Mouse (Mus musculus) intestine, embryonic 14.5 days (tissue): ENCODE measurements around the gene Arhgef10l. TPM values are rescaled to one million over a fixed set of nuclear protein-coding genes. Genes with fewer than 3 reads are reported as not detected.

Experiments used
- ATAC-seq: fragments of 200-750 bp; cut with Nextera tagmentation; replicated peaks from 2 replicates; pipeline ENCODE4 v1.8.0; 2017; ENCODE audit warnings: low read depth, moderate number of reproducible peaks, moderate TSS enrichment, moderate library complexity; ENCODE audit not compliant: low FRiP score, low TSS enrichment
- DNase-seq: peaks from one replicate; pipeline ENCODE4 v3.0.0-alpha.2; 2018; ENCODE audit warnings: low spot score
- H3K27ac ChIP-seq: fragments of 300-500 bp; sonication (generic); 2 replicates; pipeline ENCODE4 v1.5.1; 2014; ENCODE audit warnings: low read depth, mild to moderate bottlenecking, control low read depth
- H3K27me3 ChIP-seq: fragments of 300-500 bp; sonication (generic); replicated peaks from 2 replicates; pipeline ENCODE4 v1.6.1; 2014; ENCODE audit warnings: low read length, control low read depth; ENCODE audit not compliant: control insufficient read depth, insufficient read depth
- H3K36me3 ChIP-seq: fragments of 300-500 bp; sonication (generic); 2 replicates; pipeline ENCODE4 v1.6.1; 2014; ENCODE audit warnings: low read length, control low read depth; ENCODE audit not compliant: control insufficient read depth, insufficient read depth
- H3K4me1 ChIP-seq: fragments of 300-500 bp; sonication (generic); replicated peaks from 2 replicates; pipeline ENCODE4 v1.6.1; 2014; ENCODE audit warnings: low read length, control low read depth, mixed read lengths; ENCODE audit not compliant: control insufficient read depth, insufficient read depth
- H3K4me2 ChIP-seq: fragments of 300-500 bp; sonication (generic); 2 replicates; pipeline ENCODE4 v1.6.1; 2014; ENCODE audit warnings: low read length
- H3K4me3 ChIP-seq: fragments of 300-500 bp; sonication (generic); 2 replicates; pipeline ENCODE4 v1.5.1; 2014; ENCODE audit warnings: low read depth, low read length, control low read depth, mixed read lengths
- H3K9ac ChIP-seq: fragments of 300-500 bp; sonication (generic); 2 replicates; pipeline ENCODE4 v1.6.1; 2014; ENCODE audit warnings: mild to moderate bottlenecking, low read length
- H3K9me3 ChIP-seq: fragments of 300-500 bp; sonication (generic); 2 replicates; pipeline ENCODE4 v1.6.1; 2016; ENCODE audit warnings: low read length, control low read depth; ENCODE audit not compliant: control insufficient read depth
- WGBS: fragments of 180-500 bp; shearing (Covaris S2); extraction: QIAGEN DNeasy Blood & Tissue Kit; methylation state at CpG from one replicate; pipeline ENCODE4 v1.1.7; 2014; 5-methylcytosine and 5-hydroxymethylcytosine counted together
- polyA plus RNA-seq: library from polyadenylated mRNA; unstranded; fragments of >200 nt; fragmentation: Nextera tagmentation; extraction: Ambion mirVana; gene quantifications from 2 replicates; pipeline ENCODE4 v1.2.1, GENCODE M21; 2014

The Arhgef10l gene
- polyA plus RNA-seq, 1 experiment from 2014 or later, result 15.2 TPM

DNA sequence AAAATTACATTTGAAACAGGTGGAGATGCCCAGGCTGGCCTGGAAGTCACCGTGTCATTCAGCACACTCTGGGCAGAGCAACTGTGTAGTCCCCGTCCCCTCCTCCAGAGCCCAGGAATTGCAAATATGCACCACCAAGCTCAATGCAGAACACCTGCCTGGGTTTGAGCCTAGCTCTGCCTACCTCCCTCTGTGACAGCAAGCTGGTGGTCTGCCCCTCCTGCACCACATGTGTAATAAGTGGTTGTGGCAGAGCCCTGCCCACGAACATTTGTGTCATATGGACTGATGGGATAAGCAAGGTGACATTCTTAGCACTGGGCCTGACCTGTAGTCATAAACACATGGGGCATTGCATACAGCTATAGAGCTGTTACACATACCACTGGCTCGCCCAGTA lies 63.8 kb downstream of the Arhgef10l start:
- Histone ChIP-seq H3K4me2 (no peak overlapping the region), H3K9me3 (no peaks in the 10 kb centered on the region), H3K27me3 (no peaks in the 10 kb centered on the region), H3K9ac (no peak overlapping the region), H3K4me1 (peaks cover 6% of the 10 kb centered on the region; the same call in 1 of the 2 replicates), H3K4me3 (no peak overlapping the region), H3K27ac (no peak overlapping the region), H3K36me3 (peaks cover 34% of the 10 kb centered on the region)
- ATAC-seq (no peak), DNase-seq (no peak)
- WGBS, result 66% methylated on average over 4 of the region's 4 CpGs

- ATAC-seq, result no peak
- Histone ChIP-seq H3K9ac (no peak overlapping the region), H3K27me3 (no peaks in the 10 kb centered on the region)
These were observed 64.7 kb downstream of the Arhgef10l start for GRCm38 (mm10) chr4:140601153-140601552.

DNA sequence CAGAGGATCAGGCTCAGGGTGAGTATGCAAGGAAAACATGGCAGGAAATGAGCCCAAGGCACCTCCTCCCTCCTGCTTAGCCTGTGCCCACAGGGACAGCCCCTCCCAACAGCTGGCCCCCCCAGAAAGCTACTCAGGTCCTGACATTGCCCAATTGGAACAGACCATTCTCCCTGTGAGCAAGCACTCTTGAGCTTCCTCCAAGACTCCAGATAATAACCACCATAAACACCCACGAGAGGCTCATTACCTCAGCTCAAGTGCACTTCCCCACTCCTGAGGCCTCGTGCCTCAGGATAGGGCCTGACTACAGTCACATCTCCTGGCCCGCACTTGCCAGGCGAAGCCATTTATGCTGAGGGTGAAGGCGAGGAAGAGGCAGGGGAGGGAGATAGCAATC lies 67.0 kb downstream of the Arhgef10l start:
- DNase-seq (no peak), ATAC-seq (no peak)
- Histone ChIP-seq H3K4me3 (no peak overlapping the region), H3K27ac (no peak overlapping the region), H3K36me3 (peaks cover 19% of the 10 kb centered on the region), H3K4me2 (no peak overlapping the region), H3K9ac (no peak overlapping the region), H3K27me3 (no peaks in the 10 kb centered on the region), H3K9me3 (peaks cover 5% of the 10 kb centered on the region; the same call in 1 of the 2 replicates), H3K4me1 (no peaks in the 10 kb centered on the region)
- WGBS, result 80% methylated on average over 5 of the region's 5 CpGs

More at GRCm38 (mm10) chr4:140601153-140601552, 64.7 kb downstream of the Arhgef10l start:
- H3K4me2 ChIP-seq, result no peak overlapping the region
- no peak overlapping the region for H3K4me3 ChIP-seq
- H3K9me3 ChIP-seq, result peaks cover 5% of the 10 kb centered on the region; the same call in 1 of the 2 replicates
- no peak overlapping the region for H3K27ac ChIP-seq
- peaks cover 6% of the 10 kb centered on the region; the same call in 1 of the 2 replicates for H3K4me1 ChIP-seq
- DNase-seq, result no peak
- 78% methylated on average over 11 of the region's 11 CpGs for WGBS
- H3K36me3 ChIP-seq, result peaks cover 27% of the 10 kb centered on the region

GRCm38 (mm10) chr4:140597928-140598327 lies 67.9 kb downstream of the Arhgef10l start:
- Histone ChIP-seq H3K4me1 (no peaks in the 10 kb centered on the region), H3K4me3 (no peak overlapping the region), H3K4me2 (no peak overlapping the region), H3K36me3 (peaks cover 17% of the 10 kb centered on the region), H3K27ac (no peak overlapping the region), H3K9me3 (peaks cover 5% of the 10 kb centered on the region; the same call in 1 of the 2 replicates), H3K9ac (no peak overlapping the region), H3K27me3 (no peaks in the 10 kb centered on the region)
- WGBS, result 95% methylated on average over 6 of the region's 6 CpGs
- DNase-seq (no peak), ATAC-seq (no peak)

GRCm38 (mm10) chr4:140597378-140597777 lies 68.4 kb downstream of the Arhgef10l start:
- ATAC-seq (no peak), DNase-seq (no peak)
- Histone ChIP-seq H3K4me1 (no peaks in the 10 kb centered on the region), H3K27me3 (no peaks in the 10 kb centered on the region), H3K9me3 (peaks cover 5% of the 10 kb centered on the region; the same call in 1 of the 2 replicates), H3K9ac (no peak overlapping the region), H3K36me3 (peaks cover 15% of the 10 kb centered on the region), H3K4me2 (no peak overlapping the region), H3K27ac (no peak overlapping the region), H3K4me3 (no peak overlapping the region)
- WGBS, result 97% methylated on average over 5 of the region's 5 CpGs

GRCm38 (mm10) chr4:140593771-140594505 lies 71.9 kb downstream of the Arhgef10l start:
- no peaks in the 10 kb centered on the region for H3K4me1 ChIP-seq
- H3K9ac ChIP-seq, result no peak overlapping the region
- H3K27me3 ChIP-seq, result no peaks in the 10 kb centered on the region
- no peak overlapping the region for H3K27ac ChIP-seq
- no peak overlapping the region for H3K4me2 ChIP-seq
- ATAC-seq (no peak), DNase-seq (no peak)
- H3K9me3 ChIP-seq, result peaks cover 5% of the 10 kb centered on the region; the same call in 1 of the 2 replicates
- H3K4me3 ChIP-seq, result no peak overlapping the region
- peaks cover 35% of the 10 kb centered on the region for H3K36me3 ChIP-seq
- WGBS, result 89% methylated on average over 14 of the region's 14 CpGs

- Histone ChIP-seq H3K27ac (no peak overlapping the region), H3K36me3 (peaks cover 32% of the 10 kb centered on the region), H3K9me3 (peaks cover 5% of the 10 kb centered on the region; the same call in 1 of the 2 replicates), H3K9ac (no peak overlapping the region), H3K27me3 (no peaks in the 10 kb centered on the region), H3K4me3 (no peak overlapping the region), H3K4me2 (no peak overlapping the region), H3K4me1 (no peaks in the 10 kb centered on the region)
- WGBS, result 55% methylated on average over 16 of the region's 16 CpGs
- no peak for DNase-seq
- no peak for ATAC-seq
These were observed 72.6 kb downstream of the Arhgef10l start for GRCm38 (mm10) chr4:140592990-140593770.

DNA sequence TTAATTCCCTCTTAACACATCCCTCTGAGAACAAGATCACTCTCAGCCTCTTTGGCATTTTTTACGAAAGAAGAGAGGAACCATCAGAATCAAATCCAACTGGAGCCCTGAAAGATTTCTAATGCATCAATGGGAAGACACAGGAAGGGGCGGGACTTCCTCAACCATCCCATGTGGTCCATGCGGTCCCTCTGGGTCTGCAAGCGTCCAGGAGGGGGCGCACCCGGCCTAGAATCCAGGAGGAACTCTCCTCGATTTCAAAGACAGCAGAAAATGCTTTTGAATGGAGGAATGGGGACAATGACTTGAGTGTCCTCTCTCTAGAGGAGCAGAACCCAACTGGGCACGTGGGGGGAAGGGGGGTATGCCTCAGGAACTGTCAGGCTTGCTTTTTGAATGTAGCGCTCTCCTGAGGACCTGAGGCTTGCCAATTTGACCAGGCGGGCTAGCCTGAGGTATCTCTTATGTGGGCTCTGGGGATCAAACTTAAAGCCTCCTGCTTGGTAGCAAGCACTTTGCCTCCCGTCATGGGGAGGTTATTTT lies 73.5 kb downstream of the Arhgef10l start:
- no peaks in the 10 kb centered on the region for H3K27me3 ChIP-seq
- ATAC-seq, result peak; percentile 59; the same call in 1 of the 2 replicates
- H3K4me3 ChIP-seq, result no peak overlapping the region
- no peak overlapping the region for H3K4me2 ChIP-seq
- 27% methylated on average over 11 of the region's 11 CpGs for WGBS
- H3K9ac ChIP-seq, result no peak overlapping the region
- H3K27ac ChIP-seq, result no peak overlapping the region
- peak; percentile 94 for DNase-seq
- H3K4me1 ChIP-seq, result no peaks in the 10 kb centered on the region
- H3K36me3 ChIP-seq, result peaks cover 32% of the 10 kb centered on the region
- peaks cover 5% of the 10 kb centered on the region; the same call in 1 of the 2 replicates for H3K9me3 ChIP-seq
